Mouse (Mus musculus): Measurements from ENCODE around the gene Phactr2.
"Not testable (repeated sequence)": the region's sequence is repeated elsewhere in the genome, so short reads cannot be mapped to it uniquely, and the experiment has no call there.

The Phactr2 gene

DNA sequence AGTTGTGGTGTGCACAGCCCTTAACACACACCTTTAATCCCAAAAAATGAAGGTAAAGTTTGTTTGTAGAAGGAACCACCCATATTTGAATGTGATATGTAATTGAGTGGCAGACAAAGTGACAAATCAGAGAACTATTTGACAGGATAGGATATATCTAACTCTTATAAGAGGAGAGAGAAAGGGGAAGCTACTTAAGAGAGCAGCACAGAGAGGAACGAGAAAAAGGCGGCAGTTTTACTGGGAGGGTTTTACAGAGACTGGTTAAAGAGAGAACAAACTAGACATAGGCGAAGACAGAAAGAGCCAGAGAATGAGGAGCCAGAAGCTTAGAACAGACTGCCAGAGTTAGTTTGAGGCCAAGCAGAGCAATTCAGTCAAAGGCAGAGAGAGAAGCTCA, 273.4 kb downstream of the Phactr2 start:
- no peak for DNase-seq

DNA sequence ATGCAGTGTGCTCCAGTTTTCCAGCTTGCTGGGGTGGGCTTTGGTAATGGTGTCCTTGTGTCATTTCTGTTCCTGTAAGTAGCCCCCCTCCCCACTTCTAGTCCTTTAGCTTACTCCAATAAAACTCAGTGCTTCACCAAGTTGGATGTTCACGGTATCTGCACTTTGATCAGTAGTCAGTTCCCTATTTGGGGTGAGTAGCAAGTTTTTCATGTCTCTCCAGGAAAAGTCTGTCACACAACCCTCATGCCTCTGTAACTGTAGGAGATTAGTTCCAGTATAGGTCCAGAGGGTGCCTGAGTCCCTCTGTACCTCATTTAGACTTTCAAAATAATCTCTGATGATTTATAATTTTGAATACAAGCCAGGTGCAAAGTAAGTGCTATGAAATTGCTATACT, 275.0 kb downstream of the Phactr2 start:
- no peak for DNase-seq

DNA sequence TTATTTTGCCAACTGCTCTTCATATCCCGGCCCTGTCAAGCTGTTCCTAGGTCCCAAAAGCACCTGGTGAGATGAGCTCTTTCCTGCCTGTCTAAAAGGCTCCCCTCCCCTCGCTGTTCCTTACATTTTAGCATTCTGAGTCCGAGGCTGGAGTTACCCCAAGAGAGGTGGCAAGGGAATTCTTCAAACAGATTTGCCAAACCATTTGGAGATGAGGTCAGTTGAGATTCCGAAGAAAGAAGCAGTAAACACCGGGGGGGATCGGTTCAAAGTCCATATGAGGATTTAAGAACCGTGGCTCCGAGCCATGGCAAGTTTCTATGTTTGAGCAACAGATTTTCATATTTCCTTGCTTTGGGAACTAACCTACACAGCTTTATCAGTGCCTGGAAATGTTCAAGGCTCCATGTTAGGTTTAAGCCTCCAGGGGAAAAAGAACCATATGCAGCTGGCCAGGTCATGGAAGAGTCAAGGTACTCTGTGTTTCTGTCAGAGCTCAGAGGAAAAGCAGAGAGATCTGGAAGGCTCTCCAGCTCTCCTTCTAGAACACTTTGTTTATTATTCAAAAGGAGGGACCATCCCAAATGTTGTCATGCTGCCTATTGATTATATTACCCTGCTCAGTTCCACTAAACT, 277.2 kb downstream of the Phactr2 start:
- no peak for DNase-seq

DNA sequence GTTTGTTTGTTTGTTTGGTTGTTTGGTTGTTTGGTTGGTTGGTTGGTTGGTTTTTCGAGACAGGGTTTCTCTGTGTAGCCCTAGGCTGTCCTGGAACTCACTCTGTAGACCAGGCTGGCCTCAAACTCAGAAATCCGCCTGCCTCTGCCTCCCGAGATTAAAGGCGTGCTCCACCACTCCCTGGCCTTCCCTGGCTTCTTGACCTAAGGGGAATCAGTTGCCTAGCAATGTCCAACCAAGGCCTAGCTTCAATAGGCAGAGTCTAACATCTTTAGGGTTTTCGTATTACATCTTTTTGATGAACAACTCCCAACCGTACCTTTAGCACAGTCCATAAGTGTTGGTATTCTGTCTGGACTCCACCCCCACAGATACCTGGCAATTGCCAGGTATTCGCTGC, 280.7 kb downstream of the Phactr2 start:
- DNase-seq, result not testable (repeated sequence)

DNA sequence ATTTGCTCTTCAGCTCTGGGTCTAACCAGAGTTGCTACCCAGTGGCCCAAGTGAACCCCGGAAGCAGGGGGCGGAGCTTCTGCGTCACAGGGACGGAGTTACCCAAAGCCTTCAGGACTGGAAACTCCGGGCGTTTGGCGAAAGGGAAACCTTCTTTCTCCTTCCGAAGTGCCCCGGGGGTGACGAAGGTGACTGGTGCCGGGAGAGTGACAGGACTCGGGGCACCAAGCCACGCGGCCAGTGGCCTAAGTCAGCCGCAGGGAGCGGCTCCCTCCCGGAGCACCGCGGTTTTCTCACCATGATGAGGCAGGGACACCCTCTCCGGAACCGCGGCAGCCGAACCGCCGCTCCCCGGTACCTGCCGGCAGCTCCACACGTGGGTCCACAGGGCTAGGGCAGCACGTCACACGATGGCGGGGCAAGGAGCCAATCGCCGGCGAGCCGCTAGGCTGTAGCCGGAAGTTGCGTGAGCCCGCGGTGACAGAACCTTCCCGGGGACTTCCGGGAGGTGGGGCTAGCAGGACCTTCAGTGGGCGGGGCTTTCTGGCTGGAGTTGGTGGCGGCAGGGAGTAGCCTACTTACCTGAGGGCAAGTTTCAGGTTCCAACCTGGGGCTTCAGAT, 281.4 kb downstream of the Phactr2 start, which contains the start of gene Ltv1:
Gene Ltv1, minus strand, starts transcription at position 438 of the 621 bp plus-strand sequence.
- peak; percentile 98 for DNase-seq

GRCm38 (mm10) chr10:13189881-13190280, 284.3 kb downstream of the Phactr2 start:
- no peak for DNase-seq

DNA sequence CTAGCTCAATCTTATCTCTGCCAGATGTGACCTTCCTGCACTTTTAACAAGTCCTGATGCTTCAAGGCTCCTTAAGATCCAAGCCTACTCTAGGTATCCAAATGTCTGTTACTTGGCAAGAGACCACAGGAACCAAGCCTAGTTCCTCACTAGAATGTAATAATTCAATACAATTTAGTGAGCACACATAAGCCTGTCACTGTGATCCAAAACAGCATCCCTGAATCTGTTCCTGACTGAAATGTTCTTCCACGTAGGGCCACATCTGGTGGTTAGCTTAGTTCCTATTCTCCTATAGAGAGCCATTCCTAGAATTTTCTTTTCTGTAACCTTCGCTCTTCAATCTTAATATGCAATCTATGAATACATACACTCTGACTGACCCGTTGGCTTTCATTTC, 287.5 kb downstream of the Phactr2 start:
- DNase-seq, result no peak

GRCm38 (mm10) chr10:13184170-13184766, 289.9 kb downstream of the Phactr2 start:
- no peak for DNase-seq

- DNase-seq, result no peak
Measured at GRCm38 (mm10) chr10:13180211-13180610, 294.0 kb downstream of the Phactr2 start.

DNA sequence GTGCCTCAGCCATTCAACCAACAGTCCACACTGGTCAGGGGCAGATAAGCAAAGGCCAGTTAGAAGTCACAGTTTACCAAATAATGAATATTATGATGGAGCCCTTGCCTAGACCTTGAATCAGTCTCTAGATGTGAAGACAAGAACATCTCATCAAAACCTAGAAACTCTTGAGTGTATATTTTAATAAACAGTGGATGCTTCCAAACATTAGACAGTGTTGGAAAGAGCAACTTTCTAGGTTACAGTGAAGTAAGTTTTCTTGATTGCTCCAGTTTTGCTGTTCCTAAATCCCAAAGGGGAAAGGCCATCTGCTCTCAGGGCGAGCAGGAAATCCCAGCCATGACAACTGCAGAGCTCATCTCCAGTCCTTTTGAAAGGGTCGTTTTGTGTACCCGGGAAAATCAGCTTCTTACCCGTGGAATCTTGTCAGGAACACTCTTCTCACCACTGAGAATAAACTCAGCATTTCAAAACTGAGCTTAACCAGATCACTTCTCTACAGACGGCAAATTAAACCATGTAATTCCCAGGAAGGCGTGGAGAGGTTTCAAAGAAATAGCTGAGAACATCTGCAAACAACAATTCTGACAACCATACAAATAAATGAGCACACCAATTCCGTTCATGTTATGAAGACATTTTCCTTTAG, 296.1 kb downstream of the Phactr2 start, which contains the start of gene Zc2hc1b:
Gene Zc2hc1b, minus strand, starts transcription at position 51 of the 652 bp plus-strand sequence.
- DNase-seq, result no peak

- DNase-seq, result no peak
Measured at GRCm38 (mm10) chr10:13175866-13176265, 298.3 kb downstream of the Phactr2 start.

- no peak for DNase-seq
Measured at GRCm38 (mm10) chr10:13172798-13173221, 301.4 kb downstream of the Phactr2 start.

DNA sequence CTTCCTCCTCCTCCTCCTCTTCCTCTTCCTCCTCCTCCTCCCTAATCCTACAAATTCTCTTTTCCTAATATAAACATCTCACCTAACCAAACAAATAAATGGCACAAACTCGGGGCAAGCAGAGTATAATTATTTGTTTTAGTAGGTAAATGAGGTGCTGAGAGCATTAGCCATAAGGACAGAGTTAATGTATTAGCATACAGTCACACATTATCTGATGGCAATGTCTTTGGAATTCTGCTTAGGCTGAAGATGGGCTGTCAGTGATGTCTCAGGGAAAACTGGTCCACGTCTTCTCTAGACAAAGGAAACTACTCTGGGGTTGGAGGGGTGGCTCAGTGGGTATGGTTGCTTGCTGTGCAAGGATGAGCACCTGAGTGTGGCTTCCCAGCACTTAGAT, 302.8 kb downstream of the Phactr2 start:
- DNase-seq, result no peak

DNA sequence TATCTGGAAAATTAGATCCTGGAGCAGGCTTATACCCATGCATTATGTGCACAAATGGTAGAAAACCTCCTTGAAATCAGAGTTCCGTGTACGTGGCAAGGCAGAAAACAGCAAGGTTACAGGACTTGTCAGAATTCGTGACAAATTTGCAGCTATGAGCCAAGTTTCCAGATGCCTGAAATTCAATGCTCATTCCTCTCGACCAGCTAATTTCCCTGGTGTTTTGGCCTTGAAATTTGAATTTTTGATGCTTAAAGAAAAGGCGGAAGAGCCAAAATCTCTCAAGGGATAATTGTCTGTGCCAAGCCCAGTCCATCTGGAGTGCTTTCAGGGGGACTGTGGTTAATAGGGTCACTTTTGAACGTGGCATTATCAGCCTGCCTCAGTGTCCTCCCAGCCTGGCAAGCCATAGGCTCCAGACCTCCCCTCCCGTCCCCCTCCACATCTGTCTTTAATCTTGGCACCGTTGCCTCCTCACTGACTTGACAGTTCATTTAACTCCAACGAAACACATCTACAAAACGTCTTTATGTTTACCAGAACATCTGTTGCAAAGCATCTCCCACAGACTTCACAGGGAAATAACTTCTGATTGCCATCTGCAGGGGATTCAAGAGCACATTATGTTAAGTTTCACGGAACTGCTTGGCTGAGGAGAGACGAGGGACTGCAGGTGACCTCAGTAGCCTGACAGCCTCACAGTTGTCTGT, 303.3 kb downstream of the Phactr2 start:
- DNase-seq, result no peak

GRCm38 (mm10) chr10:13168461-13168860, 305.8 kb downstream of the Phactr2 start:
- DNase-seq, result no peak

DNA sequence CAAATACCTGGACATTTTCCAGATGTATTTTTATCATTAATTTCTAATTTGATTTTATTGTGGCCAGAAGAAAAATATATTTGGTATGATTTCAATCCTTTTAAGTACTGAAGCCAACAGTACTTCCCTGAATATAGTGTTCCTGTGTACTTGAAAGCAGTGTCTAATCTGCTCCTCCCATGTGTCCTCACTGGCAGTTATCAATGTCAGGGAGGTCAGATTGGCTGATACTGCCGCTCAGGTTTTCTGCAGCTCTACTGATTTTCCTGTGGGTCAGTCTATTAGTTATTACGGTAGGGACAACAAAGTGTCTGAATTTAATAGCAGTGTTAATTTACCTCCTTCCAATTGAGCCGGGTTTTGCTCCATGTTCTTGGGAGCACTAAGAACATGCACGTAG, 312.2 kb downstream of the Phactr2 start:
- DNase-seq, result no peak

GRCm38 (mm10) chr10:13160913-13161312, 313.3 kb downstream of the Phactr2 start:
- no peak for DNase-seq
